Mouse (Mus musculus): ENCODE results near the gene Olfr372. TPM values are rescaled to one million over a fixed set of nuclear protein-coding genes. Genes with fewer than 3 reads are reported as not detected.

Gene Olfr372
- 0.08 TPM for polyA plus RNA-seq (2015; fragmentation: Illumina TruSeq; extraction: RNeasy Lipid Tissue Mini Kit (QIAGEN cat#74804); ENCODE audit: insufficient read depth, low replicate concordance)

DNA sequence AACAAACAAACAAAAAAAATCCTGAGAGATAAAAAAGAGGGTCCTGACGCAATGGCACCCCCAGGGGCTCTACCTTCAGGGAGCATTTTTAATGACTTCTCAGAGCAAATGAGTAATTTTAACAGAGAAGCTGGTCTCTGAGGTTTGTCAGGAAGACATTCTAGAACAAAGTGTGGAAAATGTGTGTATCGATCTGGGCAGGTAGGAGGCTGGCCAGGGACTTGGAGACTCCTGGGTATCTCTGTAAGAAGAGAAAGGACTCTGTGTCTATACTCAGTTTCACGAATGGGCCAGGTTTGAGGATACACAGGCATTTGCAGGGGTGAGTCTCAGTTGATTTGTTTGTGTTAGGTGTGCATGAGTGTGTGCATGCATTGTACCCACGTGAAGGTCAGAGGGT lies at the start of gene Olfr372:
Olfr372 (plus strand) TSS at position 301 of the 400 bp plus-strand sequence.

DNA sequence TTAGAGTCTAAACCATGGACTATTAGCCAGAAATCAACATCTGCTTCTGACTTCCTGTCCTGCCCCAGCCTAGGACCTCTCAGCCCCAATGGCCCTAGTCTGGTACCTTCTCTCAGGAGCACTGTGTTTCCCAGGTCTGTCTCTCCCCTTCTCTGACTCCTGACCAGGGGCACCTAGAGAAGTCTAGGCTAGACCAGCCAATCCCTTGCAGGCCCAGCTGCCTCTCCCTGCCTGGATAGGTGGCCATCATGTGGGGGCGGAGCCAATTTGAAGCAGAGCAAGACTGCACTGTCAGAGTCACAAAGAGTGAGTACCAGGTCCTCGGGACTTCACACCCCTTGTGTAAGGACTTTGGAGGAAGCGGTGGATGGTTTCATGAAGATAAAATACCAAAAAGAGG lies 31.5 kb upstream of the Olfr372 start, which contains the start of gene Cyp4f18:
Cyp4f18 (minus strand) TSS at position 154 of the 400 bp plus-strand sequence.

GRCm38 (mm10) chr8:72082877-72083276 lies 41.9 kb downstream of the Olfr372 start, which contains the start of gene Olfr373:
Gene Olfr373, plus strand, starts transcription at chr8:72083177.

DNA sequence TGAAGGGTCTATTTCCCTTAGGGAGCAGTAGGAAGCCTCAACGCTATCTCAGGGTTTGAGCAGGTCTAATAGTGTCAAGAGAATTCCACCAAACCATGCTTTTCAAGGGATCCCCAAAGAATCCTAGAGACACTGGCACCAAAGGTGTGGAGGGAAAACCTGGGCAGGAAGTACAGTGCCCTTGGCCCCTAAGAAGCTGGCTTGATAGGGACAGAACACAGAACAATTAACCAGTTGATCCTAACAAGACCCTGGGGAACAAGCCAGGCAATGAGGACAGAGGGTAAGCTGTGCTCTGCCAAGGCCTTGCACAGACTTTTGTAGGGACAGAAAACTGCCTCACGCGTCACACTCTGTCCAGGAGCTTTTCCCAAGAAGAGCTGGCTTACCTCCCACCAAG lies 65.7 kb downstream of the Olfr372 start, which contains the start of gene Olfr374:
Olfr374 (plus strand) TSS at position 301 of the 400 bp plus-strand sequence.

Other genes with a start within 250 kb of the Olfr372 start
- gene Zfp709, start 159.2 kb upstream of the Olfr372 start, polyA plus RNA-seq (2015; fragmentation: Illumina TruSeq; extraction: RNeasy Lipid Tissue Mini Kit (QIAGEN cat#74804); ENCODE audit: insufficient read depth, low replicate concordance) = 18.8 TPM
- 13.7 TPM for gene Zfp882, start 132.6 kb upstream of the Olfr372 start, polyA plus RNA-seq (2015; fragmentation: Illumina TruSeq; extraction: RNeasy Lipid Tissue Mini Kit (QIAGEN cat#74804); ENCODE audit: insufficient read depth, low replicate concordance)
- 46.6 TPM for gene Zfp617, start 132.6 kb upstream of the Olfr372 start, polyA plus RNA-seq (2015; fragmentation: Illumina TruSeq; extraction: RNeasy Lipid Tissue Mini Kit (QIAGEN cat#74804); ENCODE audit: insufficient read depth, low replicate concordance)
- 56.0 TPM for gene Zfp961, start 90.2 kb upstream of the Olfr372 start, polyA plus RNA-seq (2015; fragmentation: Illumina TruSeq; extraction: RNeasy Lipid Tissue Mini Kit (QIAGEN cat#74804); ENCODE audit: insufficient read depth, low replicate concordance)
- 35.6 TPM for gene Cyp4f18, start 31.6 kb upstream of the Olfr372 start, polyA plus RNA-seq (2015; fragmentation: Illumina TruSeq; extraction: RNeasy Lipid Tissue Mini Kit (QIAGEN cat#74804); ENCODE audit: insufficient read depth, low replicate concordance)
- gene Olfr373, start 42.0 kb downstream of the Olfr372 start, polyA plus RNA-seq (2015; fragmentation: Illumina TruSeq; extraction: RNeasy Lipid Tissue Mini Kit (QIAGEN cat#74804); ENCODE audit: insufficient read depth, low replicate concordance) = not detected
- 0.10 TPM for gene Olfr374, start 65.8 kb downstream of the Olfr372 start, polyA plus RNA-seq (2015; fragmentation: Illumina TruSeq; extraction: RNeasy Lipid Tissue Mini Kit (QIAGEN cat#74804); ENCODE audit: insufficient read depth, low replicate concordance)
- gene Tpm4, start 93.8 kb downstream of the Olfr372 start, polyA plus RNA-seq (2015; fragmentation: Illumina TruSeq; extraction: RNeasy Lipid Tissue Mini Kit (QIAGEN cat#74804); ENCODE audit: insufficient read depth, low replicate concordance) = 486 TPM
- gene Rab8a, start 120.0 kb downstream of the Olfr372 start, polyA plus RNA-seq (2015; fragmentation: Illumina TruSeq; extraction: RNeasy Lipid Tissue Mini Kit (QIAGEN cat#74804); ENCODE audit: insufficient read depth, low replicate concordance) = 177 TPM
- 26.3 TPM for gene Hsh2d, start 148.4 kb downstream of the Olfr372 start, polyA plus RNA-seq (2015; fragmentation: Illumina TruSeq; extraction: RNeasy Lipid Tissue Mini Kit (QIAGEN cat#74804); ENCODE audit: insufficient read depth, low replicate concordance)
- gene Cib3, start 171.6 kb downstream of the Olfr372 start, polyA plus RNA-seq (2015; fragmentation: Illumina TruSeq; extraction: RNeasy Lipid Tissue Mini Kit (QIAGEN cat#74804); ENCODE audit: insufficient read depth, low replicate concordance) = 0.79 TPM
- not detected for gene Gm11034, start 172.4 kb downstream of the Olfr372 start, polyA plus RNA-seq (2015; fragmentation: Illumina TruSeq; extraction: RNeasy Lipid Tissue Mini Kit (QIAGEN cat#74804); ENCODE audit: insufficient read depth, low replicate concordance)
- 74.4 TPM for gene Fam32a, start 178.5 kb downstream of the Olfr372 start, polyA plus RNA-seq (2015; fragmentation: Illumina TruSeq; extraction: RNeasy Lipid Tissue Mini Kit (QIAGEN cat#74804); ENCODE audit: insufficient read depth, low replicate concordance)
- gene Ap1m1, start 198.8 kb downstream of the Olfr372 start, polyA plus RNA-seq (2015; fragmentation: Illumina TruSeq; extraction: RNeasy Lipid Tissue Mini Kit (QIAGEN cat#74804); ENCODE audit: insufficient read depth, low replicate concordance) = 94.1 TPM